Mouse (Mus musculus) mouse embryonic stem cell (cell line): ENCODE measurements around the gene Rubcnl.

Experiments
- in situ Hi-C, 2 experiments: fragments of 300-500 bp; cut with MboI; formaldehyde crosslinking; loops; 1 replicate in 1 of 2; 3 replicates in 1 of 2; pipeline ENCODE4 v1.14.3; 2019 to 2020; ENCODE audit warnings: low sequenced_read_pairs in 2 of 2, low pct_unique_long_range_greater_than_20kb in 1 of 2, mixed read lengths in 1 of 2; ENCODE audit not compliant: unreplicated experiment in 1 of 2

The Rubcnl gene

GRCm38 (mm10) chr14:75015856-75016714 lies at the start of gene Rubcnl:
Gene Rubcnl (plus strand): TSS chr14:75016027.
- in situ Hi-C loops = no loop called here

GRCm38 (mm10) chr14:74972216-74972615 lies 43.6 kb upstream of the Rubcnl start:
- in situ Hi-C loops = no loop called here

- in situ Hi-C loops = no loop called here
These were observed 43.1 kb upstream of the Rubcnl start for GRCm38 (mm10) chr14:74972687-74973086.

GRCm38 (mm10) chr14:74974136-74974651 lies 41.6 kb upstream of the Rubcnl start:
- in situ Hi-C loops = no loop called here

GRCm38 (mm10) chr14:74976972-74977371 lies 38.9 kb upstream of the Rubcnl start:
- in situ Hi-C loops = no loop called here

GRCm38 (mm10) chr14:74981016-74981415 lies 34.8 kb upstream of the Rubcnl start:
- in situ Hi-C loops = no loop called here

- in situ Hi-C loops = no loop called here
These were observed 32.7 kb upstream of the Rubcnl start for GRCm38 (mm10) chr14:74983079-74983478.

- in situ Hi-C loops = no loop called here
These were observed 30.9 kb upstream of the Rubcnl start for GRCm38 (mm10) chr14:74984817-74985391.

- in situ Hi-C loops = no loop called here
These were observed 30.2 kb upstream of the Rubcnl start for GRCm38 (mm10) chr14:74985658-74986057.

GRCm38 (mm10) chr14:74986527-74986926 lies 29.3 kb upstream of the Rubcnl start:
- in situ Hi-C loops = no loop called here

- in situ Hi-C loops = no loop called here
These were observed 26.5 kb upstream of the Rubcnl start for GRCm38 (mm10) chr14:74989322-74989721.

- in situ Hi-C loops = loop anchor here (5.0 to 10.0 kb wide), 2 partner anchors 228 to 235 kb away; no protein-coding TSS in a partner anchor
These were observed 25.9 kb upstream of the Rubcnl start for GRCm38 (mm10) chr14:74989909-74990308.

- in situ Hi-C loops = loop anchor here (5.0 to 10.0 kb wide), 2 partner anchors 228 to 236 kb away; no protein-coding TSS in a partner anchor
These were observed 25.3 kb upstream of the Rubcnl start for GRCm38 (mm10) chr14:74990504-74990903.

GRCm38 (mm10) chr14:74996556-74996955 lies 19.3 kb upstream of the Rubcnl start:
- in situ Hi-C loops = loop anchor here in 1 of 2 experiments (10.0 kb wide), 1 partner anchor 242 kb away; no protein-coding TSS in a partner anchor

- in situ Hi-C loops = loop anchor here in 1 of 2 experiments (10.0 kb wide), 1 partner anchor 242 kb away; no protein-coding TSS in a partner anchor
These were observed 18.8 kb upstream of the Rubcnl start for GRCm38 (mm10) chr14:74997041-74997440.

- in situ Hi-C loops = no loop called here
These were observed 14.5 kb upstream of the Rubcnl start for GRCm38 (mm10) chr14:75001364-75001763.

- in situ Hi-C loops = no loop called here
These were observed 12.5 kb upstream of the Rubcnl start for GRCm38 (mm10) chr14:75003356-75003755.

GRCm38 (mm10) chr14:75005478-75006199 lies 10.2 kb upstream of the Rubcnl start:
- in situ Hi-C loops = no loop called here

- in situ Hi-C loops = no loop called here
These were observed 5.5 kb upstream of the Rubcnl start for GRCm38 (mm10) chr14:75010346-75010745.
